Mouse (Mus musculus): Measurements from ENCODE around the gene Dcaf12l1. TPM values are rescaled to one million over a fixed set of nuclear protein-coding genes. Genes with fewer than 3 reads are reported as not detected.

Gene Dcaf12l1
- 0.48 and 0.51 TPM in 2 replicates for polyA plus RNA-seq (2012; rRNA removed)

GRCm38 (mm10) chrX:44789761-44790411 lies at the start of gene Dcaf12l1:
Gene Dcaf12l1, minus strand, starts transcription at chrX:44790197.

